Mouse (Mus musculus) lung, embryonic 16.5 days (tissue): ENCODE data around the gene Swt1. TPM values are rescaled to one million over a fixed set of nuclear protein-coding genes. Genes with fewer than 3 reads are reported as not detected.
"Not testable (repeated sequence)": the region's sequence is repeated elsewhere in the genome, so short reads cannot be mapped to it uniquely, and the experiment has no call there.

Experiments used
- ATAC-seq: fragments of 200-750 bp; cut with Nextera tagmentation; 2 replicates; pipeline ENCODE4 v1.8.0; 2017; ENCODE audit warnings: low read depth, mild to moderate bottlenecking, moderate library complexity
- H3K27ac ChIP-seq: fragments of 300-500 bp; sonication (generic); 2 replicates; pipeline ENCODE4 v1.5.1; 2014; ENCODE audit warnings: mild to moderate bottlenecking, control low read depth, low read length
- H3K27me3 ChIP-seq: fragments of 300-500 bp; sonication (generic); 2 replicates; pipeline ENCODE4 v1.6.1; 2014; ENCODE audit warnings: low read depth, low read length, mixed read lengths; ENCODE audit not compliant: control insufficient read depth, insufficient read depth
- H3K36me3 ChIP-seq: fragments of 300-500 bp; sonication (generic); 2 replicates; pipeline ENCODE4 v1.6.1; 2014; ENCODE audit warnings: low read length; ENCODE audit not compliant: control insufficient read depth, insufficient read depth
- H3K4me1 ChIP-seq: fragments of 300-500 bp; sonication (generic); replicated peaks from 2 replicates; pipeline ENCODE4 v1.6.1; 2014; ENCODE audit warnings: low read length, mixed read lengths; ENCODE audit not compliant: control insufficient read depth, insufficient read depth
- H3K4me2 ChIP-seq: fragments of 300-500 bp; sonication (generic); 2 replicates; pipeline ENCODE4 v1.6.1; 2014; ENCODE audit warnings: low read depth, low read length, control low read depth
- H3K4me3 ChIP-seq: fragments of 300-500 bp; sonication (generic); 2 replicates; pipeline ENCODE4 v1.5.1; 2014; ENCODE audit warnings: mild to moderate bottlenecking, low read length, control low read depth
- H3K9ac ChIP-seq: fragments of 300-500 bp; sonication (generic); 2 replicates; pipeline ENCODE4 v1.6.1; 2014; ENCODE audit warnings: low read length, control low read depth
- H3K9me3 ChIP-seq: fragments of 300-500 bp; sonication (generic); 2 replicates; pipeline ENCODE4 v1.6.1; 2016; ENCODE audit warnings: low read length; ENCODE audit not compliant: control insufficient read depth
- WGBS: fragments of 180-500 bp; shearing (Covaris S2); extraction: QIAGEN DNeasy Blood & Tissue Kit; methylation state at CpG from one replicate; pipeline ENCODE4 v1.1.7; 2014; 5-methylcytosine and 5-hydroxymethylcytosine counted together
- polyA plus RNA-seq: library from polyadenylated mRNA; unstranded; fragments of >200 nt; fragmentation: Nextera tagmentation; extraction: Ambion mirVana; gene quantifications from 2 replicates; pipeline ENCODE4 v1.2.1, GENCODE M21; 2015

The Swt1 gene
- 32.0 and 38.7 TPM in 2 replicates for polyA plus RNA-seq

DNA sequence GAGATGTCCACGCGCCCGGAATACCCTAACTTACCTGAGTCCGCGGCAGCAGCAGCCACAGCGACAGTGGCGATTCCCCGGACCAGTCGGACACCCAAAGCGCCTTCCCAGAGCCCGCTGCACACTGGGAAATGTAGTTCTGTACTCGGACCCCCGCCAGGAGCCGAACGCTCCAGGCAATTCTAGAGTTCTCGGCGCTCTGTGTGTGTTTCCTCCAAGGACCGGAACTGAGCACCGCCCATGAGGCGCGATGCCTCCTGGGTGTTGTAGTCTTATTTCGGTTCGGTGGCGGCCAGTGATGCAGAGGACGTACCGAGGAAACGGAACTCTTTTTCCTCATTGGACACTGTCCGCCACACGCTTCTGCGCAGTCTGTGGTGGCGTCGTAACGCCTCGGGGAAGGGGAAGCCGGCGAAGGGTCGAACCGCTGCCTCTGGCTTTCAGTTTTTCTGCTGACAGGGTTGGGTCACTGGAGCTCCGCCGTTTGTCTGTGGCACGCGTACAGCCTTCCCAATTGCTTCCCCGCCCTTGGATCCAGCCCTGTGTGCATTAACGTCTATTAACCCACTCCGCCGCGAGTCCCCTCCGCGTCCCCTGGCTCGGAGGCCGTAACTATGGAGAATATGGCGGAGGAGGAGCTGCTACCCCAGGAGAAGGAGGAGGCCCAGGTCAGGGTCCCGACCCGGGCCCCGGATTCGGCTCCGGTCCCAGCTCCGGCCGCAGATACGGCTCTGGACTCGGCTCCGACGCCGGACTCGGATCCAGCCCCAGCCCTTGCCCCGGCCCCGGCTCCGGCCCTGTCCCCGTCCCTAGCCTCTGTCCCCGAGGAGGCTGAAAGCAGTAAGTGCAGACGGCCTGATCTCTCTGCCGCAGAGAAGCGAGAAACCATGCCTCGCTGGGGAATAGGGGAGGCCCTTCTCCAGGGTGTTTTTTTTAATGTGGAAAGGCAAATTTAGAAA is at the start of gene Swt1, which contains the start of gene Trmt1l:
Swt1 (minus strand) TSS at position 193 of the 959 bp plus-strand sequence.
Trmt1l (plus strand) TSS at position 280 of the 959 bp plus-strand sequence.
- H3K4me2 ChIP-seq: peak within 1 kb of the TSS; percentile 74
- H3K4me3 ChIP-seq: peak within 1 kb of the TSS; percentile 97
- under 1% methylated on average over 73 of the region's 74 CpGs for WGBS

DNA sequence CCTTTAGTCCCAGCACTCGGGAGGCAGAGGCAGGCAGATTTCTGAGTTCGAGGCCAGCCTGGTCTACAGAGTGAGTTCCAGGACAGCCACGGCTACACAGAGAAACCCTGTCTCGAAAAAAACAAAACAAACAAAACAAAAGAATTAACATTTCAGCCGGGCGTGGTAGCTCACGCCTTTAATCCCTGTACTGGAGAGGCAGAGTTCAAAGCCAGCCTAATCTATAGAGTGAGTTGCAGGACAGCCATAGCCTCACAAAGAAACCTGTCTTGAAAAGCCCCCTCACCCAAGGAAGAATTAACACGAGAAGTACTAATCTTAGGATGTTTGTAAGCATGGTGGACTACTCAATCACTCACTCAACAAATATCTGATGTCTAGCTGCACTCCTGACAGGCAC is 44.1 kb upstream of the Swt1 start:
- WGBS: 94% methylated on average over 8 of the region's 8 CpGs
- H3K36me3 ChIP-seq: peaks cover 43% of the 10 kb centered on the region

More for the DNA sequence above, at the start of gene Swt1, which contains the start of gene Trmt1l:
- Histone ChIP-seq H3K9ac (peak within 1 kb of the TSS; percentile 98), H3K27ac (peak within 1 kb of the TSS; percentile 97), H3K27me3 (no peaks in the 10 kb centered on the region), H3K4me1 (peaks cover 15% of the 10 kb centered on the region), H3K9me3 (no peaks in the 10 kb centered on the region), H3K36me3 (no peaks in the 10 kb centered on the region; the same call in 1 of the 2 replicates)
- peak; percentile 99 for ATAC-seq

DNA sequence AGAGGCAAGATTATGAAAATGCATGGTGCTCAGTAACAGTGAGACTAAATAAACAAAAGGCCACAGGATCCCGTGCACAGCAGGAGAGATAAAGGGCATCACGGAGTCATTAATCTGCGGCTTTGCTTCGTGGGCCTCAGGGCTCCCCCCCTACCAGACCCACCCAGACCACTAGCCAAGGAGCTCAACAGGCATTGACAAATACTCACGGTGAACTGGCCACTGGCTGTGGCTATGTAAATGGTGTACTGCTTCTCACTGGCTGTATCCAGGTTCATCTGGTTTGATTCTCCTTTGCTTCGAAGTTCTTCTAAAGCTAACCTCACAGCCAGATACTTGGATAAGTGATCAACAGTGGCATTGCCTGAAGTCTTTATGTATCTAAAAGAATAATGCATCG is 43.2 kb upstream of the Swt1 start:
- H3K9me3 ChIP-seq: no peaks in the 10 kb centered on the region
- WGBS: 64% methylated on average over 7 of the region's 7 CpGs
- no peak overlapping the region for H3K9ac ChIP-seq
- H3K4me3 ChIP-seq: no peak overlapping the region
- H3K27me3 ChIP-seq: no peaks in the 10 kb centered on the region
- H3K4me2 ChIP-seq: no peak overlapping the region
- no peak overlapping the region for H3K27ac ChIP-seq
- peaks cover 40% of the 10 kb centered on the region for H3K36me3 ChIP-seq
- ATAC-seq: no peak
- H3K4me1 ChIP-seq: no peaks in the 10 kb centered on the region

More for the DNA sequence above, 44.1 kb upstream of the Swt1 start:
- H3K9me3 ChIP-seq, H3K4me2 ChIP-seq, H3K4me1 ChIP-seq, H3K27ac ChIP-seq, H3K9ac ChIP-seq, ATAC-seq, H3K27me3 ChIP-seq, H3K4me3 ChIP-seq: not testable (repeated sequence)

DNA sequence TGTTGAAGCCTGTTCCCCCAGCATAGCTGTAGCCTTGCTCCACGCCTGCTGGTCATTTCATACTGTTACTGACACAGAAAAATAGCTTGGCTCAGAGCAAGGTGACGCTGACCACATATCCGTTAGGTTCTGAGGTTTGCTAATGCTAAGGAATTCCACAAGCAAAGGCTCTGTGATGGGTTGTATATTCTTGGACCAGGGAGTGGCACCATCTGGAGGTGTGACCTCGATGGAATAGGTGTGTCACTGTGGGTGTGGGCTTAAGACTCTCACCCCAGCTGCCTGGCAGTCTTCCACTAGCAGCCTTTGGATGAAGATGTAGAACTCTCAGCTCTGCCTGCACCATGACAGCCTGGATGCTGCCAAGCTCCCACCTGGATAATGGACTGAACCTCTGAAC is 38.3 kb upstream of the Swt1 start:
- Histone ChIP-seq H3K27me3 (no peaks in the 10 kb centered on the region), H3K27ac (no peak overlapping the region), H3K4me2 (no peak overlapping the region), H3K36me3 (peaks cover 12% of the 10 kb centered on the region), H3K4me1 (no peaks in the 10 kb centered on the region), H3K9ac (no peak overlapping the region), H3K9me3 (no peaks in the 10 kb centered on the region), H3K4me3 (no peak overlapping the region)
- ATAC-seq: no peak
- 78% methylated on average over 4 of the region's 4 CpGs for WGBS

DNA sequence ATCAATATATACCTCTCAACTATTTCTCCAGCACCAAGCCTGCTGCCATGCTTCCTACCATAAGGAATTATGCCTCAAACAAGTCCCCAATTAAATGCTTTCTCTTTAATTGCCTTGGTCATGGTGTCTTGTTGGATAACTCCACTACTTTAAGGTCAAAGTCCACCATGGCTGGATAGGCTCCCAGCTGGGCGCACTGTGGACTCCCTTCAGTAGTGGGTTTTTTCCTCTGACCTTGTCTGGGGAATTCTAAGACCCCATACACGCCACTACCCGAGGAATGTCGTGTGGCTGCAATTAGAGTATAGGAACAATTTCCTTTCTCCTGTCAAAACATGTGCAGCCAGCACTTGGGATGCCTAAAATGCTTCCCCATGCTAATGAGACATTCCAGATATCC is 36.7 kb upstream of the Swt1 start:
- Histone ChIP-seq H3K4me3 (no peak overlapping the region), H3K36me3 (0 out of 2 replicates have a peak, but pooled peaks cover 5% of the 10 kb centered on the region), H3K9ac (no peak overlapping the region), H3K9me3 (no peaks in the 10 kb centered on the region), H3K4me1 (no peaks in the 10 kb centered on the region), H3K27ac (no peak overlapping the region), H3K4me2 (no peak overlapping the region), H3K27me3 (no peaks in the 10 kb centered on the region)
- 58% methylated on average over 4 of the region's 4 CpGs for WGBS
- ATAC-seq: no peak

DNA sequence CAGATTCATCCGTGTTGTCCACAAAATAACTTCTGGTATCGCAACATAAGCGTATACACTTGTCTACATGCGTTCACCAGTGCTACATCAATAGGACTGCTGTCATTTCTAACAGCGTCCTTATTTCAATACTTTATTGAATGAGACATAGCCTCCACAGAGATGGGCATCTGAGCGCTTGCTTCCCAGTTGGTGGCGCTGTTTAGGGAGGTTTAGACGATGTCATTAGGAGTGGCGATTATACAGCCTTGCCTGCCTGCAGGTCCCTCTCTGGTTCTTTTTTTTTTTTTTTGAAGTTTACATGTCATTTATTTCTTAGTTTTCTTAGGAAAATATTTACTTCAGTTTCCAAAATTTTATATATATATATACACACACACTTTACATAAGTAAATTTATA is 33.0 kb upstream of the Swt1 start:
- H3K27ac ChIP-seq: no peak overlapping the region
- H3K36me3 ChIP-seq: peaks cover 12% of the 10 kb centered on the region
- 82% methylated on average over 9 of the region's 9 CpGs for WGBS
- H3K4me2 ChIP-seq: no peak overlapping the region
- H3K4me3 ChIP-seq: no peak overlapping the region
- no peaks in the 10 kb centered on the region for H3K9me3 ChIP-seq
- H3K9ac ChIP-seq: no peak overlapping the region
- no peaks in the 10 kb centered on the region for H3K27me3 ChIP-seq
- ATAC-seq: no peak
- no peaks in the 10 kb centered on the region for H3K4me1 ChIP-seq

DNA sequence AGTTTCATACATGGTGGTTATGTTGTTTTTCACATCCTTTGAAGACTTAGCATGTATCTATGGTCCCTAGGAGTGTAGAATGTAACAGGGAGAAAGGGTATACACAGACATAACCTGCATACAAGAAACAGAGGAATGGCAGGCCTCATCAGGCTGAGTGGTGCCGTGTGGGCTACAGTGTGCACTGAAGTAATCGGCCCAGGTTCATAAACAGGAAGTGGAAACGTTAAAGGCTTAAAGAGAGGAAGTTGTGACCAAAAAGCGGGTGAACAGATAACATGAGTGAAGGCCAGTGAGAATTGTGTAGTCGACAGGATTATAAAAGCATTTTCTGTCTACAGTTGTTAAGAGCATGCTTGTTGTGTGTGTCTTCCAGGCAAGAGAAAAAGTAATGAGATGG is 28.8 kb upstream of the Swt1 start:
- H3K4me3 ChIP-seq: no peak overlapping the region
- no peak overlapping the region for H3K27ac ChIP-seq
- no peak overlapping the region for H3K9ac ChIP-seq
- H3K4me2 ChIP-seq: no peak overlapping the region
- no peaks in the 10 kb centered on the region for H3K4me1 ChIP-seq
- ATAC-seq: no peak
- no peaks in the 10 kb centered on the region for H3K9me3 ChIP-seq
- 58% methylated on average over 5 of the region's 5 CpGs for WGBS
- H3K36me3 ChIP-seq: peaks cover 26% of the 10 kb centered on the region
- no peaks in the 10 kb centered on the region for H3K27me3 ChIP-seq

DNA sequence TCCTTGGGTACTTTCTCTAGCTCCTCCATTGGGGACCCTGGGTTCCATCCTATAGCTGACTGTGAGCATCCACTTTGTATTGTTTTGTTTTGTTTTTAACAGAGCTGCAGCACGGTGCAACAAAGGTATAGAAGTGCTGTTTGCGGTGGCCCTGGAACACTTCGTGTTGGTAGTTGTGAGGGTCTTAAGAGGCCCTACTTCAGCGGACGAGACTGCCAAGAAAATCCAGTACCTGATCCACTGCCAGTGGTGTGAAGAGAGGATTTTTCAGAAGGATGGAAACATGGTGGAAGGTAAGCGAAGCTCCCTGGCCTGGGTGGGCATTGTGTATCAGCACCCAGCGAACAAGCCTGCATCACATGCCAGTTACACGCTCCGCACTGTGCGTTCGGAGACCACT is 23.7 kb upstream of the Swt1 start:
- no peak overlapping the region for H3K4me2 ChIP-seq
- H3K27ac ChIP-seq: no peak overlapping the region
- no peaks in the 10 kb centered on the region for H3K4me1 ChIP-seq
- H3K4me3 ChIP-seq: no peak overlapping the region
- peaks cover 33% of the 10 kb centered on the region for H3K36me3 ChIP-seq
- 94% methylated on average over 11 of the region's 11 CpGs for WGBS
- ATAC-seq: no peak
- H3K9ac ChIP-seq: no peak overlapping the region
- no peaks in the 10 kb centered on the region for H3K27me3 ChIP-seq
- no peaks in the 10 kb centered on the region for H3K9me3 ChIP-seq

DNA sequence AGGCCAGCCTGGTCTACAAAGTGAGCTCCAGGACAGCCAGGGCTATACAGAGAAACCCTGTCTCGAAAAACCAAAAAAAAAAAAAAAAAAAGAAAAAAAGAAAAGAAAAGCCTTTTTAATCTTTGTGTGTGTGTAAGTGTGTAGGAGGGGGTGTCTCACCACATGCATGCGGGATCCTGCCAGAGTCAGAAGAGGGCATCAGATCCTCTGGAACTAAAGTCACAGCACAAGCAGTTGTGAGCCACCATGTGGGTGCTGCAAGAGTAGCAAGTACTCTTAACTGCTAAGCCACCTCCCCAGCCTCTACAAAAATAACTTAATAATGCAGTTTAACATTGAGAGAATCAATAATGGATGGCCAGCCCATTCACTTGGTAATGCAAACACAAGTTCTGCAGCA is 22.6 kb upstream of the Swt1 start:
- Histone ChIP-seq H3K36me3 (peaks cover 36% of the 10 kb centered on the region), H3K27ac (no peak overlapping the region), H3K4me1 (no peaks in the 10 kb centered on the region), H3K4me3 (no peak overlapping the region), H3K9ac (no peak overlapping the region), H3K9me3 (no peaks in the 10 kb centered on the region), H3K4me2 (no peak overlapping the region), H3K27me3 (no peaks in the 10 kb centered on the region)
- WGBS: 92% methylated on average over 1 of the region's 2 CpGs
- ATAC-seq: no peak
